Mouse (Mus musculus): ENCODE measurements around the gene Zfp180. TPM values are rescaled to one million over a fixed set of nuclear protein-coding genes. Genes with fewer than 3 reads are reported as not detected.

Zfp180 gene
- polyA plus RNA-seq, 1 experiment from 2014 or later: 24.5 TPM

DNA sequence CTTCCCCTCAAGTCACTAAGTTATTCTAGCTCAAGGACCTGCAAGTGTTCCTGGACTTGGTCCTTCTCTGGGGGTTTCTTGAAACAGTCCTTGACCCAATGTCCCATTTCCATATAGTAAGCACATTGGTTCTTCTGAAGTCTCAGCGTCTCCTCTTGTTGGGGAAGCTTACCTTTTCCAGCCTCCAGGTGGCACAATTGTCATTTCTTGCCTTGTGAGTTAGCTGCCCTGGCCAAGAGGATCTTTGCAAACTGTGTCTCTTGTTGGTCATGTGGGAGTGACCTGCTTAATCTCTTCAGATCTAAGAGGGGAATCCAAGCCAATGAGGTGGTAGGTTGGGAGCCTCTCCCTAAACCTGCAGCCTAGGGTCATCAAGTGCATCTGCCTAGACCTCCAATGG, 71.5 kb downstream of the Zfp180 start:
- no peak overlapping the region for H3K9ac ChIP-seq (ENCODE audit: low read depth, low read length)
- WGBS: 22% methylated on average over 1 of the region's 1 CpGs

More for the DNA sequence above, 71.5 kb downstream of the Zfp180 start:
- ATAC-seq (ENCODE audit: low FRiP score, low TSS enrichment): no peak
- Histone ChIP-seq H3K36me3 (ENCODE audit: control insufficient read depth, insufficient read depth, low read length) (no peaks in the 10 kb centered on the region), H3K9me3 (ENCODE audit: control insufficient read depth, low read length) (no peaks in the 10 kb centered on the region), H3K4me2 (replicated peaks; ENCODE audit: low read depth, low read length) (no peak overlapping the region), H3K27ac (ENCODE audit: low read depth, low read length) (no peak overlapping the region), H3K27me3 (ENCODE audit: control insufficient read depth, insufficient read depth, low read length) (no peaks in the 10 kb centered on the region), H3K4me1 (ENCODE audit: control insufficient read depth, insufficient read depth, low read length) (no peaks in the 10 kb centered on the region), H3K4me3 (ENCODE audit: low read length) (no peak overlapping the region)

Other genes with a start within 250 kb of the Zfp180 start
- gene Vmn1r176, start 244.6 kb upstream of the Zfp180 start, polyA plus RNA-seq (2014; fragmentation: Nextera tagmentation; extraction: Ambion mirVana): not detected in 2 replicates
- gene Vmn1r177, start 215.5 kb upstream of the Zfp180 start, polyA plus RNA-seq (2014; fragmentation: Nextera tagmentation; extraction: Ambion mirVana): not detected in 2 replicates
- gene Vmn1r178, start 189.9 kb upstream of the Zfp180 start, polyA plus RNA-seq (2014; fragmentation: Nextera tagmentation; extraction: Ambion mirVana): not detected in 2 replicates
- gene Vmn1r179, start 154.9 kb upstream of the Zfp180 start, polyA plus RNA-seq (2014; fragmentation: Nextera tagmentation; extraction: Ambion mirVana): not detected in 2 replicates
- gene Vmn1r180, start 131.3 kb upstream of the Zfp180 start, polyA plus RNA-seq (2014; fragmentation: Nextera tagmentation; extraction: Ambion mirVana): not detected in 2 replicates
- not detected in 2 replicates for gene Vmn1r181, start 107.3 kb upstream of the Zfp180 start, polyA plus RNA-seq (2014; fragmentation: Nextera tagmentation; extraction: Ambion mirVana)
- not detected in 2 replicates for gene V1rd19, start 80.2 kb upstream of the Zfp180 start, polyA plus RNA-seq (2014; fragmentation: Nextera tagmentation; extraction: Ambion mirVana)
- not detected in 2 replicates for gene Vmn1r183, start 28.7 kb upstream of the Zfp180 start, polyA plus RNA-seq (2014; fragmentation: Nextera tagmentation; extraction: Ambion mirVana)
- gene Zfp112, start 30.4 kb downstream of the Zfp180 start, polyA plus RNA-seq (2014; fragmentation: Nextera tagmentation; extraction: Ambion mirVana): 4.0 and 5.3 TPM in 2 replicates
- 14.8 and 16.8 TPM in 2 replicates for gene Zfp235, start 52.2 kb downstream of the Zfp180 start, polyA plus RNA-seq (2014; fragmentation: Nextera tagmentation; extraction: Ambion mirVana)
- gene Zfp114, start 93.1 kb downstream of the Zfp180 start, polyA plus RNA-seq (2014; fragmentation: Nextera tagmentation; extraction: Ambion mirVana): 4.1 and 6.1 TPM in 2 replicates
- 6.8 and 12.0 TPM in 2 replicates for gene Zfp111, start 129.5 kb downstream of the Zfp180 start, polyA plus RNA-seq (2014; fragmentation: Nextera tagmentation; extraction: Ambion mirVana)
- gene Zfp109, start 155.6 kb downstream of the Zfp180 start, polyA plus RNA-seq (2014; fragmentation: Nextera tagmentation; extraction: Ambion mirVana): 1.7 and 5.0 TPM in 2 replicates
- gene Zfp108, start 172.9 kb downstream of the Zfp180 start, polyA plus RNA-seq (2014; fragmentation: Nextera tagmentation; extraction: Ambion mirVana): 1.6 and 3.5 TPM in 2 replicates
- 6.3 and 11.8 TPM in 2 replicates for gene Zfp93, start 188.5 kb downstream of the Zfp180 start, polyA plus RNA-seq (2014; fragmentation: Nextera tagmentation; extraction: Ambion mirVana)
- 31.3 and 39.5 TPM in 2 replicates for gene Zfp61, start 219.3 kb downstream of the Zfp180 start, polyA plus RNA-seq (2014; fragmentation: Nextera tagmentation; extraction: Ambion mirVana)
- 9.6 and 10.3 TPM in 2 replicates for gene Zfp94, start 234.7 kb downstream of the Zfp180 start, polyA plus RNA-seq (2014; fragmentation: Nextera tagmentation; extraction: Ambion mirVana)

All from kidney, embryonic 14.5 days (tissue).